Mouse (Mus musculus) layer of hippocampus, adult 2 months (tissue): ENCODE measurements around the gene Marf1. TPM values are rescaled to one million over a fixed set of nuclear protein-coding genes. Genes with fewer than 3 reads are reported as not detected.

ENCODE experiments used
- DNase-seq, 2 experiments: peaks; one replicate each; pipeline ENCODE4 v3.0.0; 2022; ENCODE audit warnings: low spot score in 2 of 2
- H3K27ac ChIP-seq: fragments of 200-600 bp; 2 replicates; pipeline ENCODE4 v1.8.1; 2022
- H3K4me3 ChIP-seq: fragments of 200-600 bp; 2 replicates; pipeline ENCODE4 v1.8.1; 2022; ENCODE audit warnings: mild to moderate bottlenecking
- CTCF ChIP-seq: fragments of 200-600 bp; conservative IDR thresholded peaks from 2 replicates; pipeline ENCODE4 v1.8.1; 2022; ENCODE audit warnings: antibody characterized with exemption, mild to moderate bottlenecking, moderate library complexity
- long read RNA-seq, 2 experiments: library from polyadenylated mRNA; stranded (forward); transcript quantifications; one replicate each; pipeline ENCODE4 v2.0.0; 2021; ENCODE audit warnings: borderline mapping rate in 2 of 2
- total RNA-seq, 2 experiments: library from RNA; stranded (reverse); gene quantifications; 2 replicates each; pipeline ENCODE4 v1.2.3; 2021

Marf1 gene
- total RNA-seq, result 100 to 1,000 TPM; 134 to 138 TPM
- long read RNA-seq, experiment 1, full-length matches to known transcripts, result 2 of 27 reads
- long read RNA-seq, experiment 1, partial matches to known transcripts, result 1 of 27 reads
- long read RNA-seq, experiment 1, other reads (novel, unspliced or antisense), result 24 of 27 reads
- long read RNA-seq, experiment 2, partial matches to known transcripts, result 6 of 24 reads
- long read RNA-seq, experiment 2, other reads (novel, unspliced or antisense), result 18 of 24 reads

- TF ChIP-seq CTCF, result peak; percentile 16; the same call in 1 of the 2 replicates
- Histone ChIP-seq H3K4me3 (peak within 1 kb of the TSS; percentile 67), H3K27ac (peak within 1 kb of the TSS; percentile 73)
- DNase-seq, result peak; percentile 51 to 74
Measured at GRCm38 (mm10) chr16:14162988-14163416, at the start of gene Marf1, which contains the start of gene Nde1. Gene Marf1, minus strand, starts transcription at chr16:14163351. Gene Nde1, plus strand, starts transcription at chr16:14163275.

- Histone ChIP-seq H3K27ac (no peak overlapping the region), H3K4me3 (no peak overlapping the region)
- TF ChIP-seq CTCF, result peak; percentile 49
- DNase-seq, result no peak
Measured at GRCm38 (mm10) chr16:14198798-14199197, 35.6 kb upstream of the Marf1 start.

GRCm38 (mm10) chr16:14195427-14195826, 32.3 kb upstream of the Marf1 start:
- peak; percentile 50 to 72 for DNase-seq
- peak; percentile 98; the same call in 1 of the 2 replicates for TF ChIP-seq CTCF
- Histone ChIP-seq H3K4me3 (no peak overlapping the region), H3K27ac (peak overlapping the region; percentile 73)

GRCm38 (mm10) chr16:14194164-14194950, 31.2 kb upstream of the Marf1 start:
- DNase-seq, result no peak
- Histone ChIP-seq H3K27ac (peak overlapping the region; percentile 73), H3K4me3 (no peak overlapping the region)
- no peak for TF ChIP-seq CTCF

GRCm38 (mm10) chr16:14185516-14185915, 22.4 kb upstream of the Marf1 start:
- no peak for TF ChIP-seq CTCF
- Histone ChIP-seq H3K4me3 (no peak overlapping the region), H3K27ac (peak overlapping the region; percentile 78; the same call in 1 of the 2 replicates)
- DNase-seq, result no peak

GRCm38 (mm10) chr16:14183856-14184255, 20.7 kb upstream of the Marf1 start:
- no peak for TF ChIP-seq CTCF
- Histone ChIP-seq H3K27ac (peak overlapping the region; percentile 78), H3K4me3 (no peak overlapping the region)
- DNase-seq, result peak in 1 of 2 experiments; percentile 39

GRCm38 (mm10) chr16:14182360-14182759, 19.2 kb upstream of the Marf1 start:
- Histone ChIP-seq H3K27ac (peak overlapping the region; percentile 28; the same call in 1 of the 2 replicates), H3K4me3 (no peak overlapping the region)
- TF ChIP-seq CTCF, result no peak
- DNase-seq, result no peak

- H3K4me3 ChIP-seq, result no peak overlapping the region
- TF ChIP-seq CTCF, result no peak
- DNase-seq, result no peak
- peak overlapping the region; percentile 21; the same call in 1 of the 2 replicates for H3K27ac ChIP-seq
Measured at GRCm38 (mm10) chr16:14180163-14180733, 17.1 kb upstream of the Marf1 start.

- Histone ChIP-seq H3K4me3 (no peak overlapping the region), H3K27ac (peak overlapping the region; percentile 51; the same call in 1 of the 2 replicates)
- no peak for DNase-seq
- TF ChIP-seq CTCF, result no peak
Measured at GRCm38 (mm10) chr16:14178041-14178440, 14.9 kb upstream of the Marf1 start.

- H3K27ac ChIP-seq, result no peak overlapping the region
- no peak for DNase-seq
- no peak overlapping the region for H3K4me3 ChIP-seq
- TF ChIP-seq CTCF, result no peak
Measured at GRCm38 (mm10) chr16:14169706-14170105, 6.6 kb upstream of the Marf1 start.

- no peak overlapping the region for H3K4me3 ChIP-seq
- TF ChIP-seq CTCF, result no peak
- DNase-seq, result no peak
Measured at GRCm38 (mm10) chr16:14166490-14166889, 3.3 kb upstream of the Marf1 start.

GRCm38 (mm10) chr16:14163731-14164130, 580 bp upstream of the Marf1 start:
- no peak for TF ChIP-seq CTCF
- no peak for DNase-seq
- Histone ChIP-seq H3K27ac (peak overlapping the region; percentile 73), H3K4me3 (peak overlapping the region; percentile 67)

More at GRCm38 (mm10) chr16:14166490-14166889, 3.3 kb upstream of the Marf1 start:
- no peak overlapping the region for H3K27ac ChIP-seq

- DNase-seq, result no peak
- TF ChIP-seq CTCF, result no peak
- Histone ChIP-seq H3K4me3 (no peak overlapping the region), H3K27ac (no peak overlapping the region)
Measured at GRCm38 (mm10) chr16:14160941-14161340, 2.2 kb downstream of the Marf1 start.
